Mouse (Mus musculus) hindbrain, embryonic 15.5 days (tissue): ENCODE results near the gene Hist1h4j. TPM values are rescaled to one million over a fixed set of nuclear protein-coding genes. Genes with fewer than 3 reads are reported as not detected.
"Not testable (repeated sequence)": the region's sequence is repeated elsewhere in the genome, so short reads cannot be mapped to it uniquely, and the experiment has no call there.

Experiments
- ATAC-seq: fragments of 200-750 bp; cut with Nextera tagmentation; 2 replicates; pipeline ENCODE4 v1.8.0; 2017; ENCODE audit warnings: low read depth, moderate number of reproducible peaks, moderate TSS enrichment; ENCODE audit not compliant: low FRiP score
- H3K27ac ChIP-seq: fragments of 300-500 bp; sonication (generic); replicated peaks from 2 replicates; pipeline ENCODE4 v1.5.1; 2015; ENCODE audit warnings: mild to moderate bottlenecking, inconsistent platforms
- H3K27me3 ChIP-seq: fragments of 300-500 bp; sonication (generic); 2 replicates; pipeline ENCODE4 v1.6.1; 2015; ENCODE audit warnings: control low read depth, inconsistent platforms
- H3K36me3 ChIP-seq: fragments of 300-500 bp; sonication (generic); 2 replicates; pipeline ENCODE4 v1.6.1; 2015; ENCODE audit warnings: control low read depth, inconsistent platforms
- H3K4me1 ChIP-seq: fragments of 300-500 bp; sonication (generic); replicated peaks from 2 replicates; pipeline ENCODE4 v1.6.1; 2015; ENCODE audit warnings: control low read depth, inconsistent platforms
- H3K4me2 ChIP-seq: fragments of 300-500 bp; sonication (generic); 2 replicates; pipeline ENCODE4 v1.6.1; 2015; ENCODE audit warnings: moderate library complexity, mild to moderate bottlenecking, inconsistent platforms
- H3K4me3 ChIP-seq: fragments of 300-500 bp; sonication (generic); 2 replicates; pipeline ENCODE4 v1.5.1; 2015; ENCODE audit warnings: mild to moderate bottlenecking, inconsistent platforms
- H3K9ac ChIP-seq: fragments of 300-500 bp; sonication (generic); 2 replicates; pipeline ENCODE4 v1.6.1; 2015; ENCODE audit warnings: inconsistent platforms
- H3K9me3 ChIP-seq: fragments of 300-500 bp; sonication (generic); 2 replicates; pipeline ENCODE4 v1.6.1; 2016; ENCODE audit warnings: control low read depth, inconsistent platforms
- WGBS: fragments of 180-500 bp; shearing (Covaris S2); methylation state at CpG from one replicate; pipeline ENCODE4 v1.1.7; 2015; 5-methylcytosine and 5-hydroxymethylcytosine counted together
- polyA plus RNA-seq: library from polyadenylated mRNA; unstranded; fragments of >200 nt; fragmentation: Nextera tagmentation; extraction: Ambion mirVana; gene quantifications from 2 replicates; pipeline ENCODE4 v1.2.1, GENCODE M21; 2015

The Hist1h4j gene
- polyA plus RNA-seq, 1 experiment from 2014 or later = not detected

- Histone ChIP-seq H3K9me3 (no peaks in the 10 kb centered on the region), H3K36me3 (no peaks in the 10 kb centered on the region), H3K27me3 (no peaks in the 10 kb centered on the region), H3K4me3 (peak overlapping the region; percentile 56), H3K27ac (peak overlapping the region; percentile 96), H3K4me2 (peak overlapping the region; percentile 73), H3K4me1 (peaks cover 19% of the 10 kb centered on the region), H3K9ac (peak overlapping the region; percentile 54)
- WGBS = under 1% methylated on average over 21 of the region's 21 CpGs
- ATAC-seq = peak; percentile 86
Measured at GRCm38 (mm10) chr13:21734010-21734905, 606 bp upstream of the Hist1h4j start.

GRCm38 (mm10) chr13:21745006-21745405 lies 10.1 kb downstream of the Hist1h4j start:
- Histone ChIP-seq H3K4me2 (no peak overlapping the region), H3K9ac (no peak overlapping the region), H3K4me3 (no peak overlapping the region), H3K27ac (no peak overlapping the region), H3K36me3 (no peaks in the 10 kb centered on the region), H3K27me3 (no peaks in the 10 kb centered on the region), H3K4me1 (peaks cover 12% of the 10 kb centered on the region), H3K9me3 (no peaks in the 10 kb centered on the region)
- WGBS = 97% methylated on average over 1 of the region's 1 CpGs
- no peak for ATAC-seq

- Histone ChIP-seq H3K36me3 (no peaks in the 10 kb centered on the region), H3K9me3 (no peaks in the 10 kb centered on the region), H3K27me3 (no peaks in the 10 kb centered on the region), H3K4me3 (peak overlapping the region; percentile 48), H3K4me1 (peaks cover 27% of the 10 kb centered on the region), H3K4me2 (peak overlapping the region; percentile 73), H3K27ac (peak overlapping the region; percentile 89), H3K9ac (peak overlapping the region; percentile 53)
- 7% methylated on average over 5 of the region's 5 CpGs for WGBS
- no peak for ATAC-seq
Measured at GRCm38 (mm10) chr13:21749387-21750158, 14.7 kb downstream of the Hist1h4j start.

- Histone ChIP-seq H3K4me1 (peaks cover 31% of the 10 kb centered on the region), H3K4me3 (peak within 1 kb of the TSS; percentile 48), H3K27ac (peak within 1 kb of the TSS; percentile 89), H3K4me2 (peak within 1 kb of the TSS; percentile 73), H3K9ac (peak within 1 kb of the TSS; percentile 53)
- peak; percentile 91 for ATAC-seq
- H3K27me3 ChIP-seq, H3K36me3 ChIP-seq, H3K9me3 ChIP-seq: not testable (repeated sequence)
- under 1% methylated on average over 47 of the region's 56 CpGs for WGBS
Measured at GRCm38 (mm10) chr13:21750159-21751017, 15.5 kb downstream of the Hist1h4j start, which contains the start of gene Hist1h4k. Hist1h4k (minus strand) TSS chr13:21750505.

- Histone ChIP-seq H3K4me2 (no peak overlapping the region), H3K9me3 (no peaks in the 10 kb centered on the region), H3K27ac (no peak overlapping the region), H3K9ac (no peak overlapping the region), H3K27me3 (no peaks in the 10 kb centered on the region), H3K36me3 (no peaks in the 10 kb centered on the region), H3K4me1 (peaks cover 31% of the 10 kb centered on the region), H3K4me3 (no peak overlapping the region)
- ATAC-seq = no peak
Measured at GRCm38 (mm10) chr13:21751417-21751816, 16.6 kb downstream of the Hist1h4j start.

GRCm38 (mm10) chr13:21751827-21752226 lies 17.0 kb downstream of the Hist1h4j start:
- Histone ChIP-seq H3K4me2 (no peak overlapping the region), H3K36me3 (no peaks in the 10 kb centered on the region), H3K9ac (no peak overlapping the region), H3K4me1 (peaks cover 31% of the 10 kb centered on the region), H3K27me3 (no peaks in the 10 kb centered on the region), H3K4me3 (no peak overlapping the region), H3K9me3 (no peaks in the 10 kb centered on the region), H3K27ac (no peak overlapping the region)
- WGBS = 79% methylated on average over 3 of the region's 3 CpGs
- no peak for ATAC-seq

- Histone ChIP-seq H3K27me3 (no peaks in the 10 kb centered on the region), H3K9me3 (no peaks in the 10 kb centered on the region), H3K27ac (0 out of 2 replicates have a peak overlapping the region, but pooled peaks have one; percentile 2), H3K4me3 (no peak overlapping the region), H3K36me3 (no peaks in the 10 kb centered on the region), H3K4me1 (peaks cover 31% of the 10 kb centered on the region), H3K9ac (no peak overlapping the region), H3K4me2 (0 out of 2 replicates have a peak overlapping the region, but pooled peaks have one; percentile 88)
- WGBS = 52% methylated on average over 3 of the region's 3 CpGs
- no peak for ATAC-seq
Measured at GRCm38 (mm10) chr13:21752356-21752755, 17.5 kb downstream of the Hist1h4j start.

- no peaks in the 10 kb centered on the region for H3K27me3 ChIP-seq
- H3K4me2 ChIP-seq = peak overlapping the region; percentile 88
- H3K36me3 ChIP-seq = no peaks in the 10 kb centered on the region
- peak overlapping the region; percentile 94 for H3K27ac ChIP-seq
- H3K9me3 ChIP-seq = no peaks in the 10 kb centered on the region
- peaks cover 31% of the 10 kb centered on the region for H3K4me1 ChIP-seq
- peak overlapping the region; percentile 47 for H3K4me3 ChIP-seq
- 2% methylated on average over 10 of the region's 10 CpGs for WGBS
- no peak for ATAC-seq
- peak overlapping the region; percentile 60 for H3K9ac ChIP-seq
Measured at GRCm38 (mm10) chr13:21753051-21753523, 18.2 kb downstream of the Hist1h4j start.

GRCm38 (mm10) chr13:21753524-21754285 lies 18.8 kb downstream of the Hist1h4j start, which contains the start of the genes Hist1h2ak and Hist1h2bn:
Hist1h2ak (minus strand) TSS chr13:21753827.
Hist1h2bn (plus strand) TSS chr13:21754123.
- WGBS = under 1% methylated on average over 39 of the region's 50 CpGs
- H3K27me3 ChIP-seq, H3K36me3 ChIP-seq, H3K9me3 ChIP-seq: not testable (repeated sequence)
- H3K4me1 ChIP-seq = peaks cover 28% of the 10 kb centered on the region
- H3K4me3 ChIP-seq = peak within 1 kb of the TSS; percentile 47
- H3K9ac ChIP-seq = peak within 1 kb of the TSS; percentile 60
- peak within 1 kb of the TSS; percentile 88 for H3K4me2 ChIP-seq
- peak within 1 kb of the TSS; percentile 94 for H3K27ac ChIP-seq
- peak; percentile 97 for ATAC-seq

DNA sequence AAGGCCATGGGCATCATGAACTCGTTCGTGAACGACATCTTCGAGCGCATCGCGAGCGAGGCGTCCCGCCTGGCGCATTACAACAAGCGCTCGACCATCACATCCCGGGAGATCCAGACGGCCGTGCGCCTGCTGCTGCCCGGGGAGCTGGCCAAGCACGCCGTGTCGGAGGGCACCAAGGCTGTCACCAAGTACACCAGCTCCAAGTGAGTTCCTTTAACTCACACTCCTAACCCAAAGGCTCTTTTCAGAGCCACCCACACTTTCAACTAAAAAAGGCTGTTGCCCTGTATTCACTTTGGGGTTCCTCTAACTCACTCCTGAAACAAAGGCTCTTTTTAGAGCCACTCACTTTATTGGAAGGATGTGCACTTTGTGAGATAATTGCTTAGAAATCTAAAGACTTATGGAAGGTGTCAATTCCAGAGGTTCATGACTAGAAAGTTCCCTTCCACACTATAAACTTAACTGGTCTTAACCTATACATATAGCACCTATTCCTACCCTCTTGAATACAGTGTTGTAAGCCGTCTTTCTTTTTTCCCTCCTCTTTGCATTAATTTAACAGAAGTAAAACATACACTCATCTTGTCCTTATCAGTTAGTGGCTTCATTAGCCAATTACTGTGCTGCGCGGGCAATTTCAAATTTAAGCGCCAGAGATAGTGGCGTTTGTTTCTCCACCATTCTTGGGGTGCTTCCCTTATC lies 19.6 kb downstream of the Hist1h4j start:
- Histone ChIP-seq H3K27ac (peak overlapping the region; percentile 94), H3K4me2 (peak overlapping the region; percentile 88), H3K4me3 (peak overlapping the region; percentile 47), H3K9ac (peak overlapping the region; percentile 37), H3K4me1 (peaks cover 21% of the 10 kb centered on the region)
- not testable (repeated sequence) for H3K36me3 ChIP-seq, H3K27me3 ChIP-seq, H3K9me3 ChIP-seq, ATAC-seq
- WGBS = under 1% methylated on average over 24 of the region's 26 CpGs
